Mouse (Mus musculus) cortical plate, adult 2 months (tissue): ENCODE data around the gene Erc2.

Experiments
- CTCF ChIP-seq: fragments of 200-500 bp; IDR thresholded peaks from 2 replicates; pipeline ENCODE4 v1.5.1; 2011; ENCODE audit warnings: mild to moderate bottlenecking, control low read depth, low read length; ENCODE audit not compliant: insufficient read depth; ENCODE audit errors: extremely low read depth
- POLR2A ChIP-seq: fragments of 200-500 bp; IDR thresholded peaks from 2 replicates; pipeline ENCODE4 v1.6.1; 2011; ENCODE audit warnings: mild to moderate bottlenecking, low read length, control low read depth; ENCODE audit not compliant: insufficient read depth; ENCODE audit errors: extremely low read depth

GRCm38 (mm10) chr14:27662251-27662650, 40.0 kb downstream of the Erc2 start:
- TF ChIP-seq CTCF (no peak), POLR2A (no peak)
